Mouse (Mus musculus) CH12.LX (cell line): ENCODE results near the gene Vtn.

Source experiments
- CTCF ChIP-seq, 2 experiments: IDR thresholded peaks in 1 of 2; conservative IDR thresholded peaks in 1 of 2; 2 replicates each; pipeline ENCODE4 v1.5.1; 2011 to 2012; ENCODE audit warnings: low read depth in 2 of 2, low read length in 2 of 2, improper control_type of control experiment in 1 of 2, inconsistent platforms in 1 of 2, mild to moderate bottlenecking in 1 of 2, moderate library complexity in 1 of 2
- ELF1 ChIP-seq: IDR thresholded peaks from 2 replicates; pipeline ENCODE4 v1.6.1; 2014; ENCODE audit warnings: low read depth, mild to moderate bottlenecking, inconsistent platforms, low read length, improper control_type of control experiment
- HCFC1 ChIP-seq: IDR thresholded peaks from 2 replicates; pipeline ENCODE4 v1.6.1; 2012; ENCODE audit warnings: low read depth, mild to moderate bottlenecking, inconsistent platforms, low read length, improper control_type of control experiment
- MXI1 ChIP-seq: IDR thresholded peaks from 2 replicates; pipeline ENCODE4 v1.6.1; 2011; ENCODE audit warnings: mild to moderate bottlenecking, low read depth, low read length, improper control_type of control experiment
- NELFE ChIP-seq: IDR thresholded peaks from 2 replicates; pipeline ENCODE4 v1.6.1; 2011; ENCODE audit warnings: low read depth, low read length, improper control_type of control experiment
- POLR2A ChIP-seq: IDR thresholded peaks from 2 replicates; pipeline ENCODE4 v1.6.1; 2011; ENCODE audit warnings: low read depth, mild to moderate bottlenecking, improper control_type of control experiment, low read length
- UBTF ChIP-seq: IDR thresholded peaks from 2 replicates; pipeline ENCODE4 v1.6.1; 2012; ENCODE audit warnings: low read depth, mild to moderate bottlenecking, inconsistent platforms, low read length, improper control_type of control experiment, moderate library complexity

DNA sequence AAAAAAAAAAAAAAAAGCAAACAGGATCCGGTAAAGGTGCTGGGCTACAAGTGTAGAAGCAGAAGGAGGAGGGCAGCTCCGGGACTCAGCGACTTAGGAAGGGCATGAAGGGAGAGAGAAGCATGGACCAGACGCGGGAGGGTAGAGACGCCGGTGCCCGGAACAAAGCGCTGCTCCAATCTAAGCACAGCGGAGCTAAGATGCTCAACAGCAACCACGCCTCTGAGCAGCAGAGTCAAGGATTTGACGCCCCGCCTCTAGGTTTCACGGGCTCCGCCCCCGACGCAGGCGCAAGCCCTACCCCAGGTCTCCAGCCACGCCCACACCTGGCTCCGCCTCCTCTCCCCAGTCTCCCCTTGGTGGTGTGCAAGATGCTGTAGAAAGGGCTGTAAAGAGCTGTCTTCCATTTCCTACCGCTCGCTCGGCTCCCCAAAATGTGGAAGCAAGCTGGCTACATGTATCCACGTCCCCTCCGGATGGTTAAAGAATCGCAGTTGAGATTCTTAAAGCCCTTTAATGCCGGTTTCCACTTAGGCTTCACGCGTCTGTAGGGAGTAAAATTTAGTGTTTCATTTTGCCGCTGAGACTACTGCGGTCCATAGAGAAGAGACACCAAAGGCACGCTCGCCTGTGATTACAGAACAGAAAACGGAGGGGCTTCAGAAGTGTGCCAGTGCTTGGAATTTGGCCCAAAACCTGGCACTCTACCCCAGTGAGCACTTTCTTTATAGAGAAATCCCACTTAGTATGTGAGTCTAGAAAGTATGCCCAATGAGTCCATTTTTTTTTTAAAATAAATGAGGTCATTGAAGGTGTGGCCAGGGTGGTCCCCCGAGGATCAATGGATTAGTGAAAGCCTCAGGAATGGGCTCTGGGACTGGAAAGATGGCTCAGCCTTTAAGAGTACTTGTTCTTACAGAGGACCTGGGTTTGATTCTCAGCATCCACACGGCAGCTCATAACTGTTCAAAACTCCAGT, 1.1 kb upstream of the Vtn start, which contains the start of gene Sarm1:
- TF ChIP-seq POLR2A (peak; percentile 96), ELF1 (peak; percentile 67), NELFE (peak; percentile 93), HCFC1 (peak; percentile 47; the same call in 1 of the 2 replicates), MXI1 (peak; percentile 79; the same call in 1 of the 2 replicates), CTCF (conservative IDR thresholded peaks at IDR 0.05 in 1 of 2, IDR thresholded peaks at IDR 0.05 in 1 of 2; ENCODE audit: low read depth in 2 of 2, low read length in 2 of 2) (no peak), UBTF (peak; percentile 75; the same call in 1 of the 2 replicates)
